Mouse (Mus musculus) intestine, postnatal 0 days (tissue): ENCODE results near the gene Ssna1. TPM values are rescaled to one million over a fixed set of nuclear protein-coding genes. Genes with fewer than 3 reads are reported as not detected.

ENCODE experiments used
- ATAC-seq: fragments of 200-750 bp; cut with Nextera tagmentation; 2 replicates; pipeline ENCODE4 v1.8.0; 2017; ENCODE audit warnings: mild to moderate bottlenecking, moderate TSS enrichment, moderate library complexity
- H3K27ac ChIP-seq: fragments of 300-500 bp; sonication (generic); 2 replicates; pipeline ENCODE4 v1.5.1; 2014; ENCODE audit warnings: mild to moderate bottlenecking, low read depth, low read length, moderate library complexity
- H3K27me3 ChIP-seq: fragments of 300-500 bp; sonication (generic); replicated peaks from 2 replicates; pipeline ENCODE4 v1.6.1; 2014; ENCODE audit warnings: low read length, mixed read lengths; ENCODE audit not compliant: control insufficient read depth, insufficient read depth
- H3K36me3 ChIP-seq: fragments of 300-500 bp; sonication (generic); 2 replicates; pipeline ENCODE4 v1.6.1; 2014; ENCODE audit warnings: mild to moderate bottlenecking, moderate library complexity; ENCODE audit not compliant: control insufficient read depth, insufficient read depth
- H3K4me1 ChIP-seq: fragments of 300-500 bp; sonication (generic); replicated peaks from 2 replicates; pipeline ENCODE4 v1.6.1; 2014; ENCODE audit warnings: antibody characterized with exemption, low read length, mixed read lengths; ENCODE audit not compliant: control insufficient read depth, insufficient read depth
- H3K4me2 ChIP-seq: fragments of 300-500 bp; sonication (generic); replicated peaks from 2 replicates; pipeline ENCODE4 v1.6.1; 2014; ENCODE audit warnings: low read depth, mild to moderate bottlenecking, moderate library complexity
- H3K4me3 ChIP-seq: fragments of 300-500 bp; sonication (generic); 2 replicates; pipeline ENCODE4 v1.5.1; 2014; ENCODE audit warnings: low read depth, low read length
- H3K9ac ChIP-seq: fragments of 300-500 bp; sonication (generic); 2 replicates; pipeline ENCODE4 v1.6.1; 2014; ENCODE audit warnings: mild to moderate bottlenecking, low read depth, low read length
- H3K9me3 ChIP-seq: fragments of 300-500 bp; sonication (generic); 2 replicates; pipeline ENCODE4 v1.6.1; 2016; ENCODE audit warnings: mixed run types; ENCODE audit not compliant: control insufficient read depth
- CTCF ChIP-seq: sonication (generic); IDR thresholded peaks from 2 replicates; pipeline ENCODE4 v1.5.1; 2016; ENCODE audit warnings: low read depth, mild to moderate bottlenecking, control low read depth, antibody characterized with exemption, moderate library complexity
- WGBS: fragments of 180-500 bp; shearing (Covaris S2); extraction: QIAGEN DNeasy Blood & Tissue Kit; methylation state at CpG from one replicate; pipeline ENCODE4 v1.1.7; 2014; 5-methylcytosine and 5-hydroxymethylcytosine counted together
- polyA plus RNA-seq: library from polyadenylated mRNA; unstranded; fragments of >200 nt; fragmentation: Nextera tagmentation; extraction: Ambion mirVana; gene quantifications from 2 replicates; pipeline ENCODE4 v1.2.1, GENCODE M21; 2015

Ssna1 gene
- polyA plus RNA-seq, 1 experiment from 2014 or later = 108 TPM

DNA sequence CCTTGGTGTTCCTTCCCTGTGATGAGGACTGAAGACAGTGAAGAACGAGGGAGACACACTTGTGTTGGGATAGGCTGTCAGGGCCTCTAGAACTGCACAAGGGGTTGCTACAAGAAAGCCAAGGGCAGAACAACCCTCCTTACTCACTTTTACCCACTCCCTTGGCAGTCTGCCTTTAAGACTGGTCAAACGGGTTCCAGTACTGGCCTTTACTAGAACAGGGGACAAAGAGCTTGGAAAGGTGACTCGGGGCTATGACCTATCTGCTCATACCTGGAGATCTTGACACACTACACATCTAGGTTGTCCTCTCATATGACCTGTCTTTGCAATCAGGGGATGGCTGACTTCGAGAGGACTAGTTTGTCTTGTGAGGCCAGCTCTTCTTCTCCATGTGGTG, 34.7 kb downstream of the Ssna1 start:
- no peak overlapping the region for H3K4me2 ChIP-seq
- no peak for TF ChIP-seq CTCF
- no peak overlapping the region for H3K9ac ChIP-seq
- H3K36me3 ChIP-seq = no peaks in the 10 kb centered on the region
- ATAC-seq = no peak
- no peaks in the 10 kb centered on the region for H3K9me3 ChIP-seq
- peaks cover 18% of the 10 kb centered on the region for H3K4me1 ChIP-seq
- 33% methylated on average over 4 of the region's 4 CpGs for WGBS
- H3K27ac ChIP-seq = peak overlapping the region; percentile 28; the same call in 1 of the 2 replicates
- no peak overlapping the region for H3K4me3 ChIP-seq
- 0 out of 2 replicates have a peak, but pooled peaks cover 3% of the 10 kb centered on the region for H3K27me3 ChIP-seq

DNA sequence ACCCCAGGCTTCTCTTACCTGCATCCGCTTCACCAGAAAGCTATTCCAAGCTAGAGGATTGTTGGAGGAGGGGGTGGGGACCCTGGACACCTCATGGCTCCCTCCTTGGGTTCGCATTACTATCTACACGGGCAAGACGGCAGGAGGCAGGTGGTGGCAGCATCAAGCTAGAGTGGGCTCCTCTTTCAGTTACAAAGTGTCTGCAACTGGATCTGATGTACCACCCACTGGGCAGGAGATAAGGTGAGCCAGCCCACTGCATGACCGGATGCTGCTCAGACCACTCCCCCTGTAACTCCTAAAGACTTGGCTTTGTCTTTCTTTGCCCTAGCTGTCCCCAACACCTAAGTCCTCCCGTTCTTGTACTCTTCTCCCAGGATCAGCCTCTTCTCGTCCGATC, 35.6 kb downstream of the Ssna1 start, which contains the start of gene Rnf224:
Gene Rnf224 (minus strand): TSS at position 174 of the 400 bp plus-strand sequence.
- 39% methylated on average over 8 of the region's 8 CpGs for WGBS
- no peaks in the 10 kb centered on the region for H3K27me3 ChIP-seq
- no peak for TF ChIP-seq CTCF
- H3K36me3 ChIP-seq = no peaks in the 10 kb centered on the region
- H3K27ac ChIP-seq = peak within 1 kb of the TSS; percentile 90
- H3K4me2 ChIP-seq = no peak within 1 kb of the TSS
- no peak within 1 kb of the TSS for H3K4me3 ChIP-seq
- peaks cover 15% of the 10 kb centered on the region for H3K4me1 ChIP-seq
- H3K9me3 ChIP-seq = no peaks in the 10 kb centered on the region
- H3K9ac ChIP-seq = no peak within 1 kb of the TSS
- no peak for ATAC-seq

DNA sequence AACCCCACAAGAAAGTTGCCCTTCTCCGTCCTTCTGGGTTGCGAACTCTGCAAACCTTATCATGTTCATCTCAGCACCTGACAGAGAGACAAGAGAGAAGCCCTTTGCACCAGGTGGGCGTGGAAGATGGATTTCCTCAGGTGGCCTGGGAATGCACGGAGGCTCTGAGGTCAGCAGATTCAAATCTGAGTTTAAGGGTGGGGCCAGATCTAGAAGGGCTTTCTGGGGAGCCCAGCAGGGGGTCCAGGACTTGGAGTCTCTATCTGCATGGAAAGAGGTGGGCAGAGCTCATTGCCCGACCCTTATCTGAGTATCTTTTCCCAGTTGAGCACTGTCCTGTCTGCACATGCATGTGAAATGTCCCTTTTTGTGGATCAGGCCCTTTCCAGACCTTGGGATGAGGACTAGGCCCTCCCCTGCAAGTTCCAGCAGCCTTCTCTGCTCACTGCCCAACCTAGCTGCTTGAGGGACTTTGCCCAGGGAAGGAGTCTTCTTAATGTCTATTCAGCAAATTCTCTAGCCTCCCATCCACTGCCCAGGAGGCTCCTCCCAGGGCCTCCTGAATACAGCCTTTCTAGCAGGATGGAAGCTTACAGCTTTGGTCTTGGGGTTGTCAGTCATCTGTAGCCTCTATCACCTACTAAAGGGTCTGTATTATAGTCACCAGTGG, 37.6 kb downstream of the Ssna1 start:
- H3K36me3 ChIP-seq = no peaks in the 10 kb centered on the region
- peak; percentile 83 for ATAC-seq
- peak overlapping the region; percentile 51 for H3K4me2 ChIP-seq
- no peaks in the 10 kb centered on the region for H3K27me3 ChIP-seq
- H3K9ac ChIP-seq = no peak overlapping the region; the same call in 1 of the 2 replicates
- TF ChIP-seq CTCF = no peak
- 39% methylated on average over 5 of the region's 5 CpGs for WGBS
- H3K9me3 ChIP-seq = no peaks in the 10 kb centered on the region
- H3K4me1 ChIP-seq = peaks cover 9% of the 10 kb centered on the region
- H3K4me3 ChIP-seq = no peak overlapping the region
- peak overlapping the region; percentile 90 for H3K27ac ChIP-seq

DNA sequence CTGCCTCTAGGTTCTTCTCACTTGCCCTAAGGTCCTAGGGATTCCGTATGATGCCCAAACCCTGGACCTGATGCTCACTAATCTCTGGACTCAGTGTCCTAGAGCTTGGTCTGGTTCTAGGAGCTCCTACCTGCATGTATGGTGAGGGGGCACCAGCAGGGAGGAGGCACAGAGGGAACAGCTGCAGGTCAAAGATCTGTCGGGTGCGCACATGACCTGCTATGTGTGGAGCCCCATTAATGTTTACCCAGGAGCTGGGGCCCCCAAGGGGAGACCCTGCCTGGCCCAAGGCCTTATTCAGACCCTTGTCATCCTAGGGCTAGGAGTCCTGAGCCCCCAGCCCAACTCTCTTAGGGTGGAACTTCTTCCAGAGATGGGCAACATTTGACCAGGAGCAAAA, 38.2 kb downstream of the Ssna1 start, which contains the start of gene Slc34a3:
Gene Slc34a3 (minus strand): TSS at position 315 of the 400 bp plus-strand sequence.
- Histone ChIP-seq H3K9ac (no peak within 1 kb of the TSS; the same call in 1 of the 2 replicates), H3K36me3 (no peaks in the 10 kb centered on the region), H3K27me3 (no peaks in the 10 kb centered on the region), H3K4me2 (peak within 1 kb of the TSS; percentile 51), H3K9me3 (no peaks in the 10 kb centered on the region), H3K4me3 (no peak within 1 kb of the TSS), H3K4me1 (peaks cover 11% of the 10 kb centered on the region), H3K27ac (peak within 1 kb of the TSS; percentile 90)
- peak; percentile 50 for ATAC-seq
- WGBS = 43% methylated on average over 3 of the region's 3 CpGs
- no peak for TF ChIP-seq CTCF

DNA sequence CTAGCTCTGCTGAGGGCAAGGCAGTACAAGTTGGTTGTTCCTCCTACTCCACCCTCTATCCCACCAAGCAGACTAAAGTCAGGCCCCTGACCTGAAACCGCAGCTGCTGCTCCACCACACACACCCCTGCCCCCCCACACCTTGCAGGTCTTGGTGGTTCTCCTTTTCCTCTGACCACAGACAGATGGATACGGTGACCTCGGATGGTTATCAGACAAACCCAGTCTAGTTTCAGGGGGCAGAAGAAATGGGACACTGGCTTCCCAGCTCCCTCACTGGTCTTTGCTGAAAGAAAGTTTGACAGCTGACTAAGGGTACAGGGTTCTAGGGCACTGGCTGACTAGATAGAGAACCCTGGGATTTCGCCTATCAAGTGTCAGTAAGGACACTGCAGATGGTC, 38.8 kb downstream of the Ssna1 start:
- H3K4me1 ChIP-seq = peaks cover 15% of the 10 kb centered on the region

DNA sequence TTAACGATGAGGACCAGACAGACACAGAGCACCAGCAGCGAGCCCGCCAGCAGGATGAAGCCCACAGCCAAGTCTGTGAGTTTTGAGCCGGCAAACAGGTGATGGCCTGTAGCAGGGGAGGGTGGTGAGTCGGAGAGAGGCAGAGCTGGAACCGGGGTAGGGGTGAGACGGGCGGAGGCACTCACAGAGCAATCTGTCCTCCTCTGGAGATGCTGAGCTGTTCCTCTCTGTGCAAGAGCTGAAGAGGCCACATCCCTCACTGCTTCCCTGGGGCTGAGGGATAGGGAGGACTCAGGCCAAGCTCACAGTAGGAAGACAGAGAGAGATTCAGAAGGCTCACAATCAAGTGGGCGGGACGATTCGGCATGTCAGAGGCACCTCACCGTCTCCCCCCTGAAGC, 41.2 kb downstream of the Ssna1 start:
- no peak for TF ChIP-seq CTCF
- 64% methylated on average over 12 of the region's 12 CpGs for WGBS
- Histone ChIP-seq H3K4me2 (no peak overlapping the region), H3K9me3 (no peaks in the 10 kb centered on the region), H3K4me1 (peaks cover 15% of the 10 kb centered on the region), H3K27ac (no peak overlapping the region), H3K27me3 (no peaks in the 10 kb centered on the region), H3K4me3 (no peak overlapping the region), H3K36me3 (no peaks in the 10 kb centered on the region), H3K9ac (no peak overlapping the region)
- ATAC-seq = no peak

More for the DNA sequence above, 38.8 kb downstream of the Ssna1 start:
- Histone ChIP-seq H3K4me3 (no peak overlapping the region), H3K36me3 (no peaks in the 10 kb centered on the region), H3K9me3 (no peaks in the 10 kb centered on the region), H3K27ac (peak overlapping the region; percentile 90), H3K9ac (no peak overlapping the region), H3K27me3 (no peaks in the 10 kb centered on the region), H3K4me2 (peak overlapping the region; percentile 51)
- ATAC-seq = no peak
- no peak for TF ChIP-seq CTCF
- 56% methylated on average over 4 of the region's 4 CpGs for WGBS
